Mouse (Mus musculus): Measurements from ENCODE around the gene Mdm1. TPM values are rescaled to one million over a fixed set of nuclear protein-coding genes. Genes with fewer than 3 reads are reported as not detected.

Gene Mdm1
- polyA plus RNA-seq, 1 experiment = 3.3 TPM

DNA sequence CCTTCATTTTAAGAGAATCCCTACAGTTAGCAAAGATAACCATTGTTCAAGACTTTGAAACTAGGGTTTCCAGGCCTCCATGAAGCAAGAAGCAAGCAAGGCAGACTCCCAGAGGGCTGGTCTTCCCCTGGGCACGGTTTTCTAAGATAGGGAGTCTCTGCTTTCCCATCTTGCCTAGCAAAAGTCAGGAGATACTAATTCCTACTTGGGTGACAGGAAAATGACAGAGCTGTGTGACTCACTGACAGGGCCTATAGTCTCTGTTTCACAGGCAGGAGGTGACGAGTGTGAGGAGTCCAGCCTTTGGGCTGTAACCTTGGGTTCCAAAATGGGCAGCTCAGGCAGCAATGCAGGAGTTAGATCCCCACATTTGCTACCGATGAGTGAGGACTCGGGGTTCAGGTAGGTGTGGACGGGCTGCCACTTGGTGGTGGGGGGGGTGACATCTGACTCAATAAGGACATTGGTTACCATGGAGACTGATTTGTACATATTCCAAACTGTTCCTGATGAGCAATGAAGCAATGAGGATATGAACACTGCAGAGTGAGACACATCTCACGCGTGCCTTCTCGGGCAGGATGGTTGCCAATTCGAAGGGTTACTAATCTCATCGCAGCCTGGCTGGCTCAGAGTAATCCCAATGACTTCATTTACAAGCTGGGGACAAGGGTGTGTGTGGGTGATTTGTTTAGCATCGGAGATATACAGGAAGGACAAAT is 19.0 kb upstream of the Mdm1 start:
- no peak for TF ChIP-seq POLR2A (IDR thresholded peaks at IDR 0.05; ENCODE audit: low read depth, low read length)
- TF ChIP-seq CTCF (conservative IDR thresholded peaks at IDR 0.05; ENCODE audit: insufficient read depth, insufficient read length, low read depth, low read length) = no peak
- peak; percentile 44 for DNase-seq
- Histone ChIP-seq H3K4me3 (ENCODE audit: insufficient read depth, low read depth, low read length) (no peak overlapping the region), H3K4me1 (ENCODE audit: control insufficient read depth, insufficient read depth, low read length) (peaks cover 3% of the 10 kb centered on the region; the same call in 1 of the 2 replicates), H3K27me3 (replicated peaks; ENCODE audit: control insufficient read depth, insufficient read depth, low read length) (no peaks in the 10 kb centered on the region), H3K36me3 (ENCODE audit: control insufficient read depth, insufficient read depth, low read length) (no peaks in the 10 kb centered on the region), H3K27ac (ENCODE audit: insufficient read depth, low read depth, low read length) (no peak overlapping the region)
- WGBS = 73% methylated on average over 11 of the region's 11 CpGs

- peaks cover 3% of the 10 kb centered on the region; the same call in 1 of the 2 replicates for H3K4me1 ChIP-seq (ENCODE audit: control insufficient read depth, insufficient read depth, low read length)
- no peak overlapping the region for H3K27ac ChIP-seq (ENCODE audit: insufficient read depth, low read depth, low read length)
- TF ChIP-seq POLR2A (IDR thresholded peaks at IDR 0.05; ENCODE audit: low read depth, low read length) (no peak), CTCF (conservative IDR thresholded peaks at IDR 0.05; ENCODE audit: insufficient read depth, insufficient read length, low read depth, low read length) (no peak)
- 96% methylated on average over 7 of the region's 7 CpGs for WGBS
- no peak for DNase-seq
- H3K36me3 ChIP-seq (ENCODE audit: control insufficient read depth, insufficient read depth, low read length) = no peaks in the 10 kb centered on the region
- H3K27me3 ChIP-seq (replicated peaks; ENCODE audit: control insufficient read depth, insufficient read depth, low read length) = no peaks in the 10 kb centered on the region
- H3K4me3 ChIP-seq (ENCODE audit: insufficient read depth, low read depth, low read length) = no peak overlapping the region
Measured at GRCm38 (mm10) chr10:118125236-118125635, 16.4 kb upstream of the Mdm1 start.

GRCm38 (mm10) chr10:118125776-118126445 is 15.7 kb upstream of the Mdm1 start:
- H3K27ac ChIP-seq (ENCODE audit: insufficient read depth, low read depth, low read length) = no peak overlapping the region
- H3K4me3 ChIP-seq (ENCODE audit: insufficient read depth, low read depth, low read length) = no peak overlapping the region
- no peaks in the 10 kb centered on the region for H3K36me3 ChIP-seq (ENCODE audit: control insufficient read depth, insufficient read depth, low read length)
- DNase-seq = no peak
- peaks cover 3% of the 10 kb centered on the region; the same call in 1 of the 2 replicates for H3K4me1 ChIP-seq (ENCODE audit: control insufficient read depth, insufficient read depth, low read length)
- 81% methylated on average over 25 of the region's 25 CpGs for WGBS
- H3K27me3 ChIP-seq (replicated peaks; ENCODE audit: control insufficient read depth, insufficient read depth, low read length) = no peaks in the 10 kb centered on the region
- TF ChIP-seq POLR2A (IDR thresholded peaks at IDR 0.05; ENCODE audit: low read depth, low read length) (no peak), CTCF (conservative IDR thresholded peaks at IDR 0.05; ENCODE audit: insufficient read depth, insufficient read length, low read depth, low read length) (no peak)

- no peaks in the 10 kb centered on the region for H3K27me3 ChIP-seq (replicated peaks; ENCODE audit: control insufficient read depth, insufficient read depth, low read length)
- no peak overlapping the region for H3K27ac ChIP-seq (ENCODE audit: insufficient read depth, low read depth, low read length)
- no peaks in the 10 kb centered on the region for H3K36me3 ChIP-seq (ENCODE audit: control insufficient read depth, insufficient read depth, low read length)
- 52% methylated on average over 20 of the region's 20 CpGs for WGBS
- H3K4me3 ChIP-seq (ENCODE audit: insufficient read depth, low read depth, low read length) = no peak overlapping the region
- no peaks in the 10 kb centered on the region for H3K4me1 ChIP-seq (ENCODE audit: control insufficient read depth, insufficient read depth, low read length)
- DNase-seq = peak; percentile 70
- TF ChIP-seq POLR2A (IDR thresholded peaks at IDR 0.05; ENCODE audit: low read depth, low read length) (no peak), CTCF (conservative IDR thresholded peaks at IDR 0.05; ENCODE audit: insufficient read depth, insufficient read length, low read depth, low read length) (no peak)
Measured at GRCm38 (mm10) chr10:118129001-118129682, 12.5 kb upstream of the Mdm1 start.

GRCm38 (mm10) chr10:118130016-118130415 is 11.6 kb upstream of the Mdm1 start:
- Histone ChIP-seq H3K4me1 (ENCODE audit: control insufficient read depth, insufficient read depth, low read length) (no peaks in the 10 kb centered on the region), H3K27me3 (replicated peaks; ENCODE audit: control insufficient read depth, insufficient read depth, low read length) (no peaks in the 10 kb centered on the region), H3K27ac (ENCODE audit: insufficient read depth, low read depth, low read length) (no peak overlapping the region), H3K4me3 (ENCODE audit: insufficient read depth, low read depth, low read length) (no peak overlapping the region), H3K36me3 (ENCODE audit: control insufficient read depth, insufficient read depth, low read length) (no peaks in the 10 kb centered on the region)
- TF ChIP-seq CTCF (conservative IDR thresholded peaks at IDR 0.05; ENCODE audit: insufficient read depth, insufficient read length, low read depth, low read length) (no peak), POLR2A (IDR thresholded peaks at IDR 0.05; ENCODE audit: low read depth, low read length) (no peak)
- 56% methylated on average over 2 of the region's 2 CpGs for WGBS
- no peak for DNase-seq

GRCm38 (mm10) chr10:118132993-118133392 is 8.6 kb upstream of the Mdm1 start:
- Histone ChIP-seq H3K27me3 (replicated peaks; ENCODE audit: control insufficient read depth, insufficient read depth, low read length) (no peaks in the 10 kb centered on the region), H3K4me3 (ENCODE audit: insufficient read depth, low read depth, low read length) (no peak overlapping the region), H3K36me3 (ENCODE audit: control insufficient read depth, insufficient read depth, low read length) (no peaks in the 10 kb centered on the region), H3K4me1 (ENCODE audit: control insufficient read depth, insufficient read depth, low read length) (no peaks in the 10 kb centered on the region), H3K27ac (ENCODE audit: insufficient read depth, low read depth, low read length) (no peak overlapping the region)
- no peak for DNase-seq
- TF ChIP-seq POLR2A (IDR thresholded peaks at IDR 0.05; ENCODE audit: low read depth, low read length) (no peak), CTCF (conservative IDR thresholded peaks at IDR 0.05; ENCODE audit: insufficient read depth, insufficient read length, low read depth, low read length) (no peak)
- 77% methylated on average over 6 of the region's 6 CpGs for WGBS

DNA sequence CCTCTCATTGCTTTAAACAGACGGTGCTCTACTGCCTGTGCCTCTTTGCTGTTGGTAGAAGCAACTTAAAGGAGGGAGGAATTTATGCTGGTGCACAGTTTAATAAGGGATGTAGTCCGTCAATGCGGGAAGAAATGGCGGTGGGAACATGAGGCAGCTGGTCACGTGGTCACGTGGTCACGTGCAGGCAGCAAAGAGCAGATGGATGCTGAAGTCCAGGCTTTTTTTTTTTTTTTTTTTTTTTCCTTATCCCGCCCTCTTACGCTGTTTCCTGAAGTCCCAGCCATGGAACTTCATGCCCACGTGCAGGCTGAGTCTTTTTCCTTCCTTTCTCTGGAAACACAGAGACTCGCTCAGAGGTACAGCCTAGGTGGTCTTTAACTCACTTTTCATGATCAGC is 3.1 kb upstream of the Mdm1 start:
- no peak for DNase-seq
- H3K27me3 ChIP-seq (replicated peaks; ENCODE audit: control insufficient read depth, insufficient read depth, low read length) = no peaks in the 10 kb centered on the region
- H3K4me3 ChIP-seq (ENCODE audit: insufficient read depth, low read depth, low read length) = no peak overlapping the region
- H3K27ac ChIP-seq (ENCODE audit: insufficient read depth, low read depth, low read length) = no peak overlapping the region
- H3K36me3 ChIP-seq (ENCODE audit: control insufficient read depth, insufficient read depth, low read length) = no peaks in the 10 kb centered on the region
- H3K4me1 ChIP-seq (ENCODE audit: control insufficient read depth, insufficient read depth, low read length) = no peaks in the 10 kb centered on the region
- TF ChIP-seq POLR2A (IDR thresholded peaks at IDR 0.05; ENCODE audit: low read depth, low read length) (no peak), CTCF (conservative IDR thresholded peaks at IDR 0.05; ENCODE audit: insufficient read depth, insufficient read length, low read depth, low read length) (no peak)
- 88% methylated on average over 11 of the region's 11 CpGs for WGBS
